Mouse (Mus musculus) T-cell, adult 2 months (primary cell): ENCODE data around the gene Nbeal2.

ENCODE experiments used
- DNase-seq: peaks from one replicate; pipeline ENCODE4 v3.0.0; 2022; ENCODE audit warnings: low spot score

Gene Nbeal2

GRCm38 (mm10) chr9:110673107-110673752, 19.3 kb upstream of the Nbeal2 start:
- no peak for DNase-seq

DNA sequence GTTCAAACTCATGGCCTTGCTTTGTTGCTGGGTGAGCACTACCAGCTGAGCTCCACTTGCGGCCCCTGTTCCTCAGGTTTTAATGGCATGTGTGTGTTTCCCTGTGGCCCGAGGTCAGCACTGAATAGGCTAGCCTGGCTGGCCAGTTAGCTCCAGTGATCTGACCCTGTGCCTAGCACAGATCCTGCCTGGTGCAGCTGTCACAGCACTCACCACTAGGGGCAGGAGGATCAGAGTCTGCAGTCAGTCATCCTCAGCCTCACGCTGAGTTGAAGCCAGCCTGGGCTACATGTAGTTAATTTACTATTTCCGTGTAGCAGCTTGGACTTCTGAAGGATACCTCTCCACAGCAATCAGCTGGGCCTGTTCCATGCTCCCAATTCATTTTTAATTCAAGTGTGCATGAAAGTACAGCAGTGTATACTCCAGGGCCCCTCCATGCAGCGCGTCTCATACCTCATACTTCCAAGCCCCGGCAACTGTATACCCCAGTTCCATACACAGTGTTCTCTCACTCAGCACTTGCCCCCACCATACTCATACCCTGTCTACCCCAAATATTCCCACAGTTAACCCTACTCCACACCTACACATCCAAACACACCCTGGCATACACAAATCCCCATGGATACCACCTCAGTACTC, 18.6 kb upstream of the Nbeal2 start:
- no peak for DNase-seq

DNA sequence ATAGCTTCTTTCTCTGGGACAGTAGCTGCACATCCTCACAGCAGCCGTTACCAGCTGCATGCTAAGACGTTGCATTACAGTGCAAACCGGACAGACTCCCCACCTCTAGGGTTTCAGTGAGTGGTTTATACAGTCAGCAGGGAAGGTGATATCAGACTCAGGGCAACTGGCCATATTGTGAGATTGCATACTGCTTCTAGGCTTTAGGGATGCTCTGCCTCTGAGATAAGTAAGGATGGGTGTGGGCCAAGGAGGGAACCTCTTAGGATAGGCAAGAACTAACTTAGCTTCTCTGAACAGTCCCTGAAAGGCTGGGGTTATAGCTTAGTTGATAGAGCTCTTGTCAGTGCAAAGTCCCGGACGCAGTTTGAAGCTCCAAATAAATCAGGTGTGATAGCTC, 15.8 kb upstream of the Nbeal2 start:
- DNase-seq, result no peak

DNA sequence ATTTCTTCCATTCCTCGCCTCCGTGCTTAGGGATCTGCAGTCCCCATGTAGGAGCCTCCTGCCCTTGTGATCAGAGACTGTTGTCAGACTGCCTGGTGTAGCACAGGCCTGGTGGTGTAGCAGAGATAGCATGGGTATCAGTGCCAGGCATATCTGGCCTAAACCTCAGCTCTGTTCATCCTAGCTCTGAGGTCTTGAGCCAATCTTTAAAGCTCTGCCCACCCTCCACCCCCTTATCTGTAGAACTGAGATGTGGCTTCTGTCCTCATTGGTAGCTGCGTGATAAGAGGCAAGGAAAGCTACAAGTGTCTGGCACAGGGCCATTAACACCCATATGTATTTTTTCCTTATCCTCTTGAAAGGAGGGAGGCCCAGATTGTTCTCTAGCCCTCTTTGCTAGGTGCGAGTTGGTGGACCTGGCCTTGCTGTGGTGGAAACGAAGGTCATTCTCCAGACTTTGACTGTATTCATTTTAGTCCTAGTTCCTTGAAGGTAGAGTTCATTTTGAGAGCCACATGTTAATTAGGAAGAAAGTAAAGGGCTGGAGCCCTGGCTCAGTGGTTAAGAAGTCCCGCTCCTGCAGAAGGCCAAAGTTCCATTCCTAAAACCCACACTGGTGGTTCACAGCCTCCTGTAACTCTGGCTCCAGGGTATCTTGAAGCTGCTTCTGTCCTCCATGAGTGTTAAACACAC, 14.8 kb upstream of the Nbeal2 start:
- no peak for DNase-seq

DNA sequence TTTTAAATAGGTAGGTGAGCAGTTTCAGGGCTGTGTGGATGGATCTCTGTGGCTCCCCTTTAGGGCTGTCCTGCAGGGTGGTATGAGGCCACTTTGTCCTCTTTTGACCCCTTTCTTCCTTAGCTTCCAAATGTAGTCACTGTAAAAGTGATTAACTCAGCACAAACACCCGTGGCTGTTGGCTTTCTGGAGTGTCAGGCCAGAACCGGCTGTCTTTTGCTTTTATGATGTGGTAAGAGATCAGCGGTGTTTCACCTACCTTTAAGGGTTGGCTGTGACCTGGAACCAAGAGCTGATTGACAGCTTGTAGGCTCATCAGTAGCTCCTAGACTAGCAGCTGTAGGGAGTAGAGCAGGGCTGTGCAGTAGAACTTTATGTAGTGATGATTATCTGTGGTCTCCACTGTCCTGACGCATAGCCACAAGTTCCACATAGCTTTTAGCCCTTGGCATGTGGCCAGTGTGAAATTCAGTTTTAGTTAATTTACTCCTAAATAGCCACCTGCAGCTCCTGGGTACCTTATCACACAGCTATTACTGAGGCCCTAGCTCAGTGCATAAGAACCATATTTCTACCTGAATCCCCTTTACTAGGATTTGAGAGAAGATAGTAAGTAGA, 13.4 kb upstream of the Nbeal2 start:
- DNase-seq, result no peak

GRCm38 (mm10) chr9:110666374-110666773, 12.4 kb upstream of the Nbeal2 start:
- no peak for DNase-seq

DNA sequence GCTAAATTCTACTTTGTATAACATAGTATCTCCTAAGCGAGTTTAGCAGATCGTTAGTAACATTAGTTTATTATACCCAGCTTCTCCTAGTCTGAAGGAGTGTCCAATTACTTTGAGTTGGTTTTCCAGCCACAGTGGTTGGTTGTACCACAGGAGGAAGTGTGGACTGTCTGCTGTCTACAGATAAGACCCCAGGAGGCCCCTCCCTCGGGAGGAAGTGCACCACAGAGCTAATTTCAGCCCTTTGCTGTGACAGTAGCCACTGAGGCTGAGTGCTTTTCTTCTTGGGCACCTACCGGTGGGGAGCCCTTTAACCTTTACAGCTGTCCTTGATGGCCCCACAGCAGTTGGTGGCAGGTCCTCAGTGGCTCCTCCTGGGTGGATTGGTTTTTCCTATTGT, 12.0 kb upstream of the Nbeal2 start:
- DNase-seq, result no peak

DNA sequence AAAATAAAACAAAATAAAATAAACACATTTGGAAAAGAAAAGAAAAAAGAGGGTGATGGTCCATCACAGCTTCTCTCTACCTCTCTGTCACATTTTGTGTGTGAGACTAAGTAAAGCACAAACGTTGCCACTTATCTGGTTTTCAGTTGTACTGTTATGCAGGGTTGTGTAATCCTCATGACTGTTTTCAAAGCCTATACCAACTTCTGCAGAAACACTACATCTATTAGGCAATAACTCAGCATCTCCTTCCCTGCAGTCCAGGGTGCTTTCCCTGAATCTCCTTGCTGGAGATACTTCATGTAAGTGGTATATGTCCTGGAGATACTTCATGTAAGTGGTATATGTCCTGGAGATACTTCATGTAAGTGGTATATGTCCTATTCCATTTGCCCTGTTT, 8.9 kb upstream of the Nbeal2 start:
- DNase-seq, result no peak

DNA sequence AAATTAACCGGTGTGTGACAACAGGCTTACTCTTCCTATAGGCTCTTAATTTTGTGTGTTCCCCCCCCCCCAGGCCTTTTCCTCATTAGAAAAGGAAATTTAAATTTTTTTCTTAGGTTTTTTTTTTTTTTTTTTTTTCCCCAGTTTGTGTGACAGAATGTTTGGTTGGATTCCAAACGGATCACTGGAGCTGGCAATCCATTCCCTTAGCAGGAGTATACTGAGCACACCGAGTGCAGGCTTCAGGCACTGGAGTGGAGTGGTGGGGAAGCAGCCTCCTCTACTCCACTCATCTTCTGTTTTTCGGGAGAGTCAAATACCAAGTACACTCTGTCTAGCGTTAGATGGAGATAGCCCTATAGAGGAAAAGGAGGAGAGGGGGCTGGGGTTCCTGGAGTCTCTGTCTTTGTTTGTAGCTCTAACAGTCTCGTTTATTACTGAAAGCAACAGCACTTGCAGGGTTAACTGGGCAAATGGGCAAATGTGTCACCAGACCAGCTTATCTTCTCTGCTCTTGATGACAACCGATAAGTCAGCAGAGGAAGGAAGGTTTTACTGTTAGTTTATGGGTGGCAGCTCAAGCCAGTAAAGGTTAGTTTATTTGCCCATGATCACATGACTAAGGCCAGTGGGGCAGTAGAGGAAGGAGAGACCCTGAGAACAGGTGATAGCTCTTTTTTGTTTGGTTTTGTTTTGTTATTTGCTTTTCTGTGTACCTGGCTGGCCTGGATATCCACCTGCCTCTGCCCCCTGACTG, 7.1 kb upstream of the Nbeal2 start:
- no peak for DNase-seq

DNA sequence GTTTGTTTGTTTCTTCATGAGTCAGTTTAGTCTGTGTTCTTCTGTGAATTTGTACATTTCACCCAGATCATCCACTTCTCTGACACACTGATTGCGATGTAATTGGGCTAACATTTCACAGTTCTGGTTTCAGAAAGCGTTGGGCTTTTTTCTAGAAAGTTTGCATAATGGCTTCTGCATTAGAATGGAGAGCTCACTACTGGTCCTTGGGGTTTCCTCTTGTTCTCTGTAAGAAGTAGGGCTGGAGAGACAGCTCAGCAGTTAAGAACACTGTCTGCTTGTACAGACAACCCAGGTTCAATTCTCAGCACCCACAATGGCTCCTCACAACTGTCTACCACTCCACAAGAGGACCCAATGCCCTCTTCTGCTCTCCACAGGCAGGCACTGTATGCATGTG, 6.2 kb upstream of the Nbeal2 start:
- no peak for DNase-seq

- no peak for DNase-seq
These were observed 5.6 kb upstream of the Nbeal2 start for GRCm38 (mm10) chr9:110659521-110659920.

GRCm38 (mm10) chr9:110657474-110658078, 3.6 kb upstream of the Nbeal2 start:
- DNase-seq, result peak; percentile 59

GRCm38 (mm10) chr9:110656249-110657221, 2.6 kb upstream of the Nbeal2 start, which contains the start of gene Ccdc12:
Ccdc12 (plus strand) TSS chr9:110656503.
- peak; percentile 97 for DNase-seq

DNA sequence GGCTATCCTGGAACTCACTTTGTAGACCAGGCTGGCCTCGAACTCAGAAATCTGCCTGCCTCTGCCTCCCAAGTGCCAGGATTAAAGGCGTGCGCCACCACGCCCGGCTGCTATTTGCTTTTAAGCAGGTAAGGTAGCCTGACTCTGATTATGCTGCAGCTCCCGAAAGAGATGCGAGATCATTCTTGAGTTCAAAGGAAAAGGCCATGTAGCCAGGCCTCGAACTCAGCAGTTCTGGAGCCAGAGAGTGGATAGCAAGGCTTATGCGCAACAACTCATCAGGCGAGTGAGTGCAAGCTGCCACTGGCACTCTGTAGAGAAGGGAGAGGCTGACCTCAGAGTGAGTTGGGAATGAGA, 1.7 kb upstream of the Nbeal2 start:
- no peak for DNase-seq

DNA sequence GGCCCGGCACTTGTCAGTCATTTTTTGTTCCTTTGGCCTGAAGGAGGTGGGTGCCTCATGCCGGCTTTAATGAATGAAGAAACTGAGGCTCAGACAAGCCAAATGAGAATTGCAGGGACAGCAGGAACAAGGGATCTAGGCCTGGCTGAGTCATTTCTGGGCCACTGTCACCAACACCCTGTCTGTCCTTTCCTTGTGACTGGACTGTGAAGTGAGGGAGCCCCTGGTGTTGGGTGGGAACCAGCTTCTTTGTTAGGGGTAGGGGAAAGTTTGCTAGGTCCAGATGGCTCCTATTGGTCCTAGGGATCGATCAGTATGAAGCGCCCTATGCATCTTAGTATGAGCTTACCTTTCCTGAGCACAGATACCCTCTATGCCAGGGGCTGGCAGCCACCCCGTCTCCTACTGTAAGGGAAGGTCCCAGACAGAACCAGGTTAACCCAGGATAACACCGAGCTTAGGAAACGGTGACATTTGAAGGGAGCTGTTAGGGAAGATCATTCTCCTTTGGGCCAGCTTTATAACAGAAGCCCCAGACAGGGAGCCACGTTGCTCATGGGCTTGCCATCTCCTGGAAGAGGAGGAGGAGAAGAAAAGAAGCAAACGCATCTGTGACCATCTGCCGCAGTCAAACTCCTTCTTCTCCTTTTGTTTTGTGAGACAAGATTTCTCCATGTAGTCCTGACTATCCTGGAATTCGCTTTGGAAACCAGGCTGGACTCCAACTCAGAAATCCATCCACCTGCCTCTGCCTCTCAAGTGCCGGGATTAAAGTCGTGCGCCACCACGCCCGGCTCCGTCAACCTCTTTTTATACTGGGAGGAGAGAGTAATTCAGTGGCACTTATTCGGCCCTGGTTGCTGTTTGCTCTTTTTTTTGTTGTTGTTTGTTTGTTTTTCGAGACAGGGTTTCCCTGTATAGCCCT, 1.0 kb upstream of the Nbeal2 start:
- no peak for DNase-seq

- DNase-seq, result peak; percentile 29
These were observed 852 bp downstream of the Nbeal2 start for GRCm38 (mm10) chr9:110652963-110653654.

DNA sequence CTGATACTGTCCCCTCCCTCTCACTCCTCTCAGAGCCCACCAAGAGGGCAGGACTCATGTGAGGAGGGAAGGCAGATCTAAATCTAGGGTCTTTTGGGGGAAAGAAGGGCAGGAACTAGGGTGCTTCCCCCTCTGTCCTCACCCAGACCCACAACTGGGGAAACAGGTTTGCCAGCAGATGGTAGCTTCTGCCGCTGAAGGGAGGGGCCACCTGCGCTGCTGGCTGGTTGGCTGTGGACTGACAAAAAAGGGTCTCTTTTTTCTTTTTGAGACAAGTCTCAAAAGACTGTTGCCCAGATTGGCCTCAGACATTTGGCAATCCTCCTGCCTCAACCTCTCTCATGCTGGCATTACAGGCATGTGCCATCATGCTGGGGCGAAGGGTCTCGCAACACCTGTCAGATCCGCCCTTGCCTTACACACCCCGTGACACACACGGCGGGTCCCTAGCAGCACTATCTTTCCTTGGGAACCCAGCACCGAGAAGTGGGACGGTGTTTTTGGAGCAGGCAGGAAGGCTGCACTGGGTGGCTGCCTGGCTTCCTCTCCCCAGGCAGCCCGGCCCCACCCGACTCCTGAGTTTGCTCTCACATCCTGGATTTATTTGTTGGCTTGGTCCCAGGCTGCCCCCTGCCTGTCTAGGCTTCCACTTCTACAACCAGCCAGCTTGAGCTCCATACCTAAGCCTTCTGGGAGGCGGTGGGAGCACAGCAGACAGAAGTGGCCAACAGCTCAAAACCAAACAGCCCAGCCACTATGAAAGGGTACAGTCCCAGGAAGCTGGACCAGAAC, 1.8 kb downstream of the Nbeal2 start:
- DNase-seq, result peak; percentile 26

- DNase-seq, result no peak
These were observed 4.2 kb downstream of the Nbeal2 start for GRCm38 (mm10) chr9:110649775-110650174.
